Mouse (Mus musculus): ENCODE measurements at regions not wholly inside any gene's neighbourhood (a gene's known extent, or its start where the extent isn't known, plus 50 kb on each side); places are given as distances from the start of the nearest gene placed in this dataset.

- H3K27me3 ChIP-seq (replicated peaks; ENCODE audit: control insufficient read depth, insufficient read depth, low read length): no peaks in the 10 kb centered on the region
- H3K9me3 ChIP-seq (replicated peaks; ENCODE audit: control insufficient read depth, low read length): no peaks in the 10 kb centered on the region
- no peak overlapping the region for H3K27ac ChIP-seq (ENCODE audit: low read depth, low read length)
- no peak overlapping the region for H3K9ac ChIP-seq (ENCODE audit: low read length)
- H3K4me3 ChIP-seq (ENCODE audit: low read depth, low read length): no peak overlapping the region
- peak; percentile 65 for DNase-seq (ENCODE audit: low spot score)
- no peaks in the 10 kb centered on the region for H3K4me1 ChIP-seq (ENCODE audit: control insufficient read depth, insufficient read depth, low read length)
- ATAC-seq: peak; percentile 72; the same call in 1 of the 2 replicates
- no peak overlapping the region for H3K4me2 ChIP-seq (ENCODE audit: low read length)
- H3K36me3 ChIP-seq (ENCODE audit: control insufficient read depth, insufficient read depth, low read length): no peaks in the 10 kb centered on the region
- WGBS: 86% methylated on average over 10 of the region's 10 CpGs
Observed at GRCm38 (mm10) chr9:91798171-91798836, 394.4 kb upstream of the Plscr5 start.

GRCm38 (mm10) chr9:91796976-91797375 is 395.8 kb upstream of the Plscr5 start:
- DNase-seq (ENCODE audit: low spot score) (no peak), ATAC-seq (no peak)
- WGBS: 77% methylated on average over 4 of the region's 4 CpGs
- H3K27me3 ChIP-seq (replicated peaks; ENCODE audit: control insufficient read depth, insufficient read depth, low read length): no peaks in the 10 kb centered on the region
- no peaks in the 10 kb centered on the region for H3K36me3 ChIP-seq (ENCODE audit: control insufficient read depth, insufficient read depth, low read length)
- H3K9ac ChIP-seq (ENCODE audit: low read length): no peak overlapping the region
- H3K4me3 ChIP-seq (ENCODE audit: low read depth, low read length): no peak overlapping the region
- H3K4me2 ChIP-seq (ENCODE audit: low read length): no peak overlapping the region
- no peaks in the 10 kb centered on the region for H3K9me3 ChIP-seq (replicated peaks; ENCODE audit: control insufficient read depth, low read length)
- no peak overlapping the region for H3K27ac ChIP-seq (ENCODE audit: low read depth, low read length)
- no peaks in the 10 kb centered on the region for H3K4me1 ChIP-seq (ENCODE audit: control insufficient read depth, insufficient read depth, low read length)

- WGBS: 66% methylated on average over 1 of the region's 1 CpGs
- no peak overlapping the region for H3K27ac ChIP-seq (ENCODE audit: low read depth, low read length)
- H3K4me2 ChIP-seq (ENCODE audit: low read length): no peak overlapping the region
- H3K9me3 ChIP-seq (replicated peaks; ENCODE audit: control insufficient read depth, low read length): no peaks in the 10 kb centered on the region
- H3K4me3 ChIP-seq (ENCODE audit: low read depth, low read length): no peak overlapping the region
- ATAC-seq (no peak), DNase-seq (ENCODE audit: low spot score) (no peak)
- no peaks in the 10 kb centered on the region for H3K36me3 ChIP-seq (ENCODE audit: control insufficient read depth, insufficient read depth, low read length)
- no peak overlapping the region for H3K9ac ChIP-seq (ENCODE audit: low read length)
- H3K4me1 ChIP-seq (ENCODE audit: control insufficient read depth, insufficient read depth, low read length): no peaks in the 10 kb centered on the region
- no peaks in the 10 kb centered on the region for H3K27me3 ChIP-seq (replicated peaks; ENCODE audit: control insufficient read depth, insufficient read depth, low read length)
Observed at GRCm38 (mm10) chr9:91752935-91753334, 387.3 kb upstream of the Zic1 start.

GRCm38 (mm10) chr9:91711106-91711505 is 345.5 kb upstream of the Zic1 start:
- ATAC-seq (no peak), DNase-seq (ENCODE audit: low spot score) (peak; percentile 1)
- 79% methylated on average over 5 of the region's 5 CpGs for WGBS
- Histone ChIP-seq H3K4me1 (ENCODE audit: control insufficient read depth, insufficient read depth, low read length) (no peaks in the 10 kb centered on the region), H3K4me3 (ENCODE audit: low read depth, low read length) (no peak overlapping the region), H3K27ac (ENCODE audit: low read depth, low read length) (no peak overlapping the region), H3K9me3 (replicated peaks; ENCODE audit: control insufficient read depth, low read length) (no peaks in the 10 kb centered on the region), H3K4me2 (ENCODE audit: low read length) (no peak overlapping the region), H3K27me3 (replicated peaks; ENCODE audit: control insufficient read depth, insufficient read depth, low read length) (no peaks in the 10 kb centered on the region), H3K9ac (ENCODE audit: low read length) (no peak overlapping the region), H3K36me3 (ENCODE audit: control insufficient read depth, insufficient read depth, low read length) (no peaks in the 10 kb centered on the region)

- Histone ChIP-seq H3K9me3 (replicated peaks; ENCODE audit: control insufficient read depth, low read length) (no peaks in the 10 kb centered on the region), H3K4me2 (ENCODE audit: low read length) (no peak overlapping the region), H3K27ac (ENCODE audit: low read depth, low read length) (no peak overlapping the region), H3K4me3 (ENCODE audit: low read depth, low read length) (no peak overlapping the region), H3K4me1 (ENCODE audit: control insufficient read depth, insufficient read depth, low read length) (no peaks in the 10 kb centered on the region), H3K36me3 (ENCODE audit: control insufficient read depth, insufficient read depth, low read length) (no peaks in the 10 kb centered on the region), H3K27me3 (replicated peaks; ENCODE audit: control insufficient read depth, insufficient read depth, low read length) (no peaks in the 10 kb centered on the region), H3K9ac (ENCODE audit: low read length) (no peak overlapping the region)
- DNase-seq (ENCODE audit: low spot score): peak; percentile 41
- WGBS: 65% methylated on average over 6 of the region's 6 CpGs
- peak; percentile 62; the same call in 1 of the 2 replicates for ATAC-seq
Observed at GRCm38 (mm10) chr9:91680859-91681258, 315.2 kb upstream of the Zic1 start.

- Histone ChIP-seq H3K27me3 (replicated peaks; ENCODE audit: control insufficient read depth, insufficient read depth, low read length) (no peaks in the 10 kb centered on the region), H3K4me2 (ENCODE audit: low read length) (no peak overlapping the region), H3K36me3 (ENCODE audit: control insufficient read depth, insufficient read depth, low read length) (no peaks in the 10 kb centered on the region), H3K27ac (ENCODE audit: low read depth, low read length) (no peak overlapping the region), H3K4me3 (ENCODE audit: low read depth, low read length) (no peak overlapping the region), H3K4me1 (ENCODE audit: control insufficient read depth, insufficient read depth, low read length) (no peaks in the 10 kb centered on the region), H3K9me3 (replicated peaks; ENCODE audit: control insufficient read depth, low read length) (no peaks in the 10 kb centered on the region), H3K9ac (ENCODE audit: low read length) (no peak overlapping the region)
- WGBS: 71% methylated on average over 1 of the region's 1 CpGs
- ATAC-seq (no peak), DNase-seq (ENCODE audit: low spot score) (no peak)
Observed at GRCm38 (mm10) chr9:91666667-91667066, 301.1 kb upstream of the Zic1 start.

GRCm38 (mm10) chr9:91660089-91660488 is 294.5 kb upstream of the Zic1 start:
- no peak overlapping the region for H3K4me2 ChIP-seq (ENCODE audit: low read length)
- WGBS: 67% methylated on average over 2 of the region's 2 CpGs
- DNase-seq (ENCODE audit: low spot score) (peak; percentile 34), ATAC-seq (peak; percentile 62; the same call in 1 of the 2 replicates)
- no peaks in the 10 kb centered on the region for H3K36me3 ChIP-seq (ENCODE audit: control insufficient read depth, insufficient read depth, low read length)
- no peak overlapping the region for H3K27ac ChIP-seq (ENCODE audit: low read depth, low read length)
- H3K9me3 ChIP-seq (replicated peaks; ENCODE audit: control insufficient read depth, low read length): no peaks in the 10 kb centered on the region
- H3K4me3 ChIP-seq (ENCODE audit: low read depth, low read length): no peak overlapping the region
- no peak overlapping the region for H3K9ac ChIP-seq (ENCODE audit: low read length)
- no peaks in the 10 kb centered on the region for H3K4me1 ChIP-seq (ENCODE audit: control insufficient read depth, insufficient read depth, low read length)
- H3K27me3 ChIP-seq (replicated peaks; ENCODE audit: control insufficient read depth, insufficient read depth, low read length): no peaks in the 10 kb centered on the region

- WGBS: 37% methylated on average over 4 of the region's 4 CpGs
- no peak overlapping the region for H3K4me3 ChIP-seq (ENCODE audit: low read depth, low read length)
- ATAC-seq: no peak
Observed at GRCm38 (mm10) chr9:91654071-91654470, 288.5 kb upstream of the Zic1 start.

GRCm38 (mm10) chr9:91652384-91653100 is 286.9 kb upstream of the Zic1 start:
- H3K4me3 ChIP-seq (ENCODE audit: low read depth, low read length): no peak overlapping the region
- no peak for DNase-seq (ENCODE audit: low spot score)
- ATAC-seq: no peak
- 63% methylated on average over 8 of the region's 8 CpGs for WGBS
- no peak overlapping the region for H3K4me2 ChIP-seq (ENCODE audit: low read length)
- H3K36me3 ChIP-seq (ENCODE audit: control insufficient read depth, insufficient read depth, low read length): no peaks in the 10 kb centered on the region
- H3K27me3 ChIP-seq (replicated peaks; ENCODE audit: control insufficient read depth, insufficient read depth, low read length): no peaks in the 10 kb centered on the region
- H3K9me3 ChIP-seq (replicated peaks; ENCODE audit: control insufficient read depth, low read length): no peaks in the 10 kb centered on the region
- H3K27ac ChIP-seq (ENCODE audit: low read depth, low read length): peak overlapping the region; percentile 9; the same call in 1 of the 2 replicates
- H3K4me1 ChIP-seq (ENCODE audit: control insufficient read depth, insufficient read depth, low read length): no peaks in the 10 kb centered on the region
- no peak overlapping the region for H3K9ac ChIP-seq (ENCODE audit: low read length)

More at GRCm38 (mm10) chr9:91654071-91654470, 288.5 kb upstream of the Zic1 start:
- Histone ChIP-seq H3K9me3 (replicated peaks; ENCODE audit: control insufficient read depth, low read length) (no peaks in the 10 kb centered on the region), H3K4me2 (ENCODE audit: low read length) (no peak overlapping the region), H3K27ac (ENCODE audit: low read depth, low read length) (no peak overlapping the region), H3K9ac (ENCODE audit: low read length) (no peak overlapping the region), H3K4me1 (ENCODE audit: control insufficient read depth, insufficient read depth, low read length) (no peaks in the 10 kb centered on the region), H3K27me3 (replicated peaks; ENCODE audit: control insufficient read depth, insufficient read depth, low read length) (no peaks in the 10 kb centered on the region), H3K36me3 (ENCODE audit: control insufficient read depth, insufficient read depth, low read length) (no peaks in the 10 kb centered on the region)
- DNase-seq (ENCODE audit: low spot score): peak; percentile 55

Measured in forebrain, embryonic 14.5 days (tissue).